Comparison of ENCODE assay signal across 27 mouse cellular contexts in the genomic region with DNA sequence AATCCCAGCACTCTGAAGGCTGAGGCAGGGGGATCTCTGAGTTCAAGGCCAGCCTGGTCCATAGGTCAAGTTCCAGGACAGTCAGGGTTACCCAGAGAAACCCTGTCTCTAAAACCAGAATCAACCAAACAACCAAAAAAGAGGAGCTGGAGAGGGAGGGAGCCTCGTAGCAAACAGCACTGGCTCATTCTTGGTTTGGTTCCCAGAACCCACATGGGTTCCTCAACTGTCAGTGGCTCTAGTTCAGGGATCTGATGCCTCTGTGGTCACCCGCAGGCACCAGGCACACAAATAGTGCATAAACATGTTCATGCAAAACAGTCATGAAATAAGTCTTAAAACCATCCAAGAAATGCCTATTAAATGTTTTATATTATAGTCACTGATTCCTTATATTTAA. TPM values are rescaled to one million over a fixed set of nuclear protein-coding genes. Genes with fewer than 3 reads are reported as not detected.
DNase-seq lines count a peak whose midpoint lies in the region; ATAC-seq lines count a peak whose summit lies in the region.
"Had no signal": no experiment of that assay in that cellular context is flagged by ENCODE, and none has a peak within 500 bp of the region (broad histone marks: within the 10 kb centered on the region; RNA-seq: fewer than 3 reads in every experiment).

No protein-coding gene starts in this region.

- no peaks in the 10 kb centered on the region for H3K27me3 ChIP-seq in embryonic facial prominence, embryonic 15.5 days
- no peaks in the 10 kb centered on the region for H3K27me3 ChIP-seq in embryonic facial prominence, embryonic 10.5 days (replicated peaks; ENCODE audit: low read depth, poor library complexity, severe bottlenecking)
- H3K27me3 ChIP-seq in kidney, embryonic 14.5 days (ENCODE audit: control insufficient read depth, insufficient read depth, low read length) = no peaks in the 10 kb centered on the region
- H3K27me3 ChIP-seq: embryonic facial prominence, embryonic 13.5 days; hindbrain, embryonic 12.5 days; intestine, embryonic 15.5 days; lung, embryonic 15.5 days; midbrain, embryonic 15.5 days; neural tube, embryonic 15.5 days; stomach, embryonic 15.5 days had no signal

- no peak for DNase-seq in embryonic facial prominence, embryonic 10.5 days (ENCODE audit: low spot score)
- peak; percentile 75 to 88 for DNase-seq in cerebellum, adult 18-20 months
- peak; percentile 82 to 83 for DNase-seq in cerebellum, postnatal 10 days
- no peak for DNase-seq in heart, postnatal 36 days
- DNase-seq in ovary, postnatal 14 days (ENCODE audit: low spot score) = no peak
- DNase-seq: adrenal gland, postnatal 10 days; gastrocnemius, postnatal 10 days; heart, postnatal 14 days; kidney, adult 2 months; kidney, postnatal 4 days; layer of hippocampus, postnatal 36 days; liver; right cerebral cortex, postnatal 25 days had no signal

- 0 out of 2 replicates have a peak, but pooled peaks cover 4% of the 10 kb centered on the region for H3K4me1 ChIP-seq in embryonic facial prominence, embryonic 15.5 days
- no peaks in the 10 kb centered on the region for H3K4me1 ChIP-seq in embryonic facial prominence, embryonic 10.5 days
- no peaks in the 10 kb centered on the region for H3K4me1 ChIP-seq in kidney, embryonic 14.5 days (ENCODE audit: control insufficient read depth, insufficient read depth, low read length)
- H3K4me1 ChIP-seq: embryonic facial prominence, embryonic 13.5 days; hindbrain, embryonic 12.5 days; intestine, embryonic 15.5 days; midbrain, embryonic 10.5 days; midbrain, embryonic 15.5 days; neural tube, embryonic 15.5 days; stomach, embryonic 15.5 days had no signal

- H3K4me3 ChIP-seq in embryonic facial prominence, embryonic 15.5 days (replicated peaks) = no peak overlapping the region
- no peak overlapping the region for H3K4me3 ChIP-seq in embryonic facial prominence, embryonic 10.5 days
- no peak overlapping the region for H3K4me3 ChIP-seq in kidney, embryonic 14.5 days (ENCODE audit: low read length)
- H3K4me3 ChIP-seq: embryonic facial prominence, embryonic 13.5 days; erythroblast, embryonic 14.5 days; hindbrain, embryonic 12.5 days; intestine, embryonic 15.5 days; lung, embryonic 15.5 days; midbrain, embryonic 10.5 days; midbrain, embryonic 15.5 days; neural tube, embryonic 15.5 days; stomach, embryonic 15.5 days had no signal

- no peak for ATAC-seq in embryonic facial prominence, embryonic 15.5 days (ENCODE audit: insufficient number of reproducible peaks, low FRiP score, low TSS enrichment, low read depth)
- ATAC-seq in kidney, embryonic 14.5 days (ENCODE audit: low FRiP score, low TSS enrichment) = no peak
- ATAC-seq: hindbrain, postnatal 0 days; intestine, embryonic 15.5 days; midbrain, embryonic 15.5 days had no signal

- intact Hi-C loops in heart, postnatal 36 days (cut with DNase I) = no loop called here

- no peak overlapping the region for H3K9ac ChIP-seq in embryonic facial prominence, embryonic 15.5 days
- no peak overlapping the region for H3K9ac ChIP-seq in kidney, embryonic 14.5 days (ENCODE audit: low read depth, low read length)
- H3K9ac ChIP-seq: embryonic facial prominence, embryonic 13.5 days; hindbrain, embryonic 12.5 days; intestine, embryonic 15.5 days; lung, embryonic 15.5 days; midbrain, embryonic 15.5 days; neural tube, embryonic 15.5 days; stomach, embryonic 15.5 days had no signal

- 0 out of 2 replicates have a peak overlapping the region, but pooled peaks have one; percentile 28 for H3K27ac ChIP-seq in embryonic facial prominence, embryonic 15.5 days (replicated peaks)
- H3K27ac ChIP-seq in embryonic facial prominence, embryonic 10.5 days (replicated peaks) = no peak overlapping the region
- H3K27ac ChIP-seq in kidney, embryonic 14.5 days (ENCODE audit: low read depth, low read length) = no peak overlapping the region
- H3K27ac ChIP-seq: embryonic facial prominence, embryonic 13.5 days; hindbrain, embryonic 12.5 days; hindbrain, postnatal 0 days; intestine, embryonic 15.5 days; kidney, postnatal 0 days; lung, embryonic 15.5 days; midbrain, embryonic 10.5 days; midbrain, embryonic 15.5 days; neural tube, embryonic 15.5 days; stomach, embryonic 15.5 days had no signal

- 78% methylated on average over 2 of the region's 2 CpGs for WGBS in embryonic facial prominence, embryonic 15.5 days
- WGBS in embryonic facial prominence, embryonic 10.5 days = 89% methylated on average over 2 of the region's 2 CpGs
- WGBS in kidney, embryonic 14.5 days = 91% methylated on average over 2 of the region's 2 CpGs

- no peaks in the 10 kb centered on the region for H3K9me3 ChIP-seq in embryonic facial prominence, embryonic 15.5 days (replicated peaks)
- no peaks in the 10 kb centered on the region for H3K9me3 ChIP-seq in embryonic facial prominence, embryonic 10.5 days
- no peaks in the 10 kb centered on the region for H3K9me3 ChIP-seq in kidney, embryonic 14.5 days (ENCODE audit: control insufficient read depth, low read length)
- H3K9me3 ChIP-seq: embryonic facial prominence, embryonic 13.5 days; G1E; hindbrain, embryonic 12.5 days; intestine, embryonic 15.5 days; lung, embryonic 15.5 days; midbrain, embryonic 10.5 days; midbrain, embryonic 15.5 days; neural tube, embryonic 15.5 days; stomach, embryonic 15.5 days had no signal

- H3K4me2 ChIP-seq in embryonic facial prominence, embryonic 15.5 days (replicated peaks) = no peak overlapping the region
- no peak overlapping the region for H3K4me2 ChIP-seq in kidney, embryonic 14.5 days (replicated peaks; ENCODE audit: low read depth, low read length)
- H3K4me2 ChIP-seq: embryonic facial prominence, embryonic 13.5 days; hindbrain, embryonic 12.5 days; intestine, embryonic 15.5 days; lung, embryonic 15.5 days; midbrain, embryonic 15.5 days; neural tube, embryonic 15.5 days; stomach, embryonic 15.5 days had no signal

- peaks cover 73% of the 10 kb centered on the region for H3K36me3 ChIP-seq in embryonic facial prominence, embryonic 15.5 days
- H3K36me3 ChIP-seq in embryonic facial prominence, embryonic 10.5 days (replicated peaks) = peaks cover 94% of the 10 kb centered on the region
- H3K36me3 ChIP-seq in kidney, embryonic 14.5 days (ENCODE audit: control insufficient read depth, insufficient read depth, low read length) = peaks cover 76% of the 10 kb centered on the region

RNA-seq across cellular contexts. Expression of a gene that starts 23.1 kb away (rescaled TPM):
- polyA plus RNA-seq in embryonic facial prominence, embryonic 15.5 days (2015; fragmentation: Nextera tagmentation; extraction: Ambion mirVana) = 54.3 and 58.9 TPM in 2 replicates
- polyA plus RNA-seq in embryonic facial prominence, embryonic 10.5 days (2016; fragmentation: Nextera tagmentation; extraction: Ambion mirVana) = 162 and 178 TPM in 2 replicates
- total RNA-seq in heart, postnatal 36 days (2021) = 10 to 100 TPM; 11.4 to 12.5 TPM
- 43.1 and 89.4 TPM in 2 replicates for polyA plus RNA-seq in kidney, embryonic 14.5 days (2014; fragmentation: Nextera tagmentation; extraction: Ambion mirVana)

Comparison
In these comparisons a context has a peak if more than half of its experiments do, and no peak if none do; other contexts are left out.
1. DNase-seq: peak in cerebellum, adult 18-20 months (2 of 2) and cerebellum, postnatal 10 days (2 of 2); none in embryonic facial prominence, embryonic 10.5 days (single experiment), heart, postnatal 36 days (0 of 2) and ovary, postnatal 14 days (single experiment).